Mouse (Mus musculus) lung, adult 2 months (tissue): Measurements from ENCODE around the gene Armh4.

Experiments used
- CTCF ChIP-seq: fragments of 200-500 bp; IDR thresholded peaks from 2 replicates; pipeline ENCODE4 v1.5.1; 2011; ENCODE audit warnings: mild to moderate bottlenecking, low read length, control low read depth; ENCODE audit not compliant: insufficient read depth
- POLR2A ChIP-seq: fragments of 200-500 bp; IDR thresholded peaks from 2 replicates; pipeline ENCODE4 v1.6.1; 2011; ENCODE audit warnings: low read depth, mild to moderate bottlenecking, control low read depth, low read length, borderline replicate concordance; ENCODE audit errors: extremely low read depth

DNA sequence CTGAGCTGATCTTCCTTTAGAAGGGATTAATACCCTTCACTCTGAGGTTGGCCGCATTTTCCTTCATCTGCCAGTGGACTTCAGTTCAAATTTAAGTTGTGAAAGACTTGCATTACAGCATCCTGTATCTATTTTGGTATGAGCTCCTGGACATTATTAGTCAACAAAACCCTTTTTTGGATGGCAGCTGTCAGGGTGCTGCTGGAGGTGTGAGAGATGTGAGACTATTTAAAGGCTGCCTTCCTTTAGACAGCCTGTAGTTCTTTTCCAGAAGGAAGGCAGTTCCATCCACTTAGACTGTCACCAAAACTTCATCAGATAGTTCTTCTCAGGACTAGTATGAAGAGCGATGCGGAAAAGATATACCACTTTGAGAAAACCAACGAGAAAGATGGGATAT is 10.8 kb upstream of the Armh4 start:
- no peak for TF ChIP-seq CTCF
- no peak for TF ChIP-seq POLR2A
